Mouse (Mus musculus): ENCODE results near the gene Rapgef6. TPM values are rescaled to one million over a fixed set of nuclear protein-coding genes. Genes with fewer than 3 reads are reported as not detected.
"Not testable (repeated sequence)": the region's sequence is repeated elsewhere in the genome, so short reads cannot be mapped to it uniquely, and the experiment has no call there.

Gene Rapgef6
- total and polyA plus RNA-seq, 3 experiments = 14.9 to 23.7 (median 23.5) TPM

GRCm38 (mm10) chr11:54574741-54575140 is 52.1 kb downstream of the Rapgef6 start:
- no peak for DNase-seq

- no peak for DNase-seq
Measured at GRCm38 (mm10) chr11:54592585-54592984, 69.9 kb downstream of the Rapgef6 start.

GRCm38 (mm10) chr11:54594049-54594448 is 71.4 kb downstream of the Rapgef6 start:
- no peak for DNase-seq

GRCm38 (mm10) chr11:54595053-54595452 is 72.4 kb downstream of the Rapgef6 start:
- DNase-seq = no peak

GRCm38 (mm10) chr11:54595905-54596555 is 73.4 kb downstream of the Rapgef6 start:
- no peak for DNase-seq

GRCm38 (mm10) chr11:54597902-54598447 is 75.3 kb downstream of the Rapgef6 start:
- no peak for DNase-seq

GRCm38 (mm10) chr11:54601121-54601520 is 78.5 kb downstream of the Rapgef6 start:
- no peak for DNase-seq

GRCm38 (mm10) chr11:54602764-54603163 is 80.1 kb downstream of the Rapgef6 start:
- not testable (repeated sequence) for DNase-seq

- no peak for DNase-seq
Measured at GRCm38 (mm10) chr11:54604415-54604814, 81.8 kb downstream of the Rapgef6 start.

- no peak for DNase-seq
Measured at GRCm38 (mm10) chr11:54613628-54614027, 91.0 kb downstream of the Rapgef6 start.

GRCm38 (mm10) chr11:54614560-54614959 is 91.9 kb downstream of the Rapgef6 start:
- DNase-seq = no peak

- no peak for DNase-seq
Measured at GRCm38 (mm10) chr11:54618841-54619240, 96.2 kb downstream of the Rapgef6 start.

- DNase-seq = no peak
Measured at GRCm38 (mm10) chr11:54621725-54622124, 99.1 kb downstream of the Rapgef6 start.

- DNase-seq = no peak
Measured at GRCm38 (mm10) chr11:54626905-54627304, 104.3 kb downstream of the Rapgef6 start.

- DNase-seq = no peak
Measured at GRCm38 (mm10) chr11:54646420-54646819, 123.8 kb downstream of the Rapgef6 start.

GRCm38 (mm10) chr11:54648573-54648972 is 125.9 kb downstream of the Rapgef6 start:
- DNase-seq = no peak

- DNase-seq = no peak
Measured at GRCm38 (mm10) chr11:54655420-54655819, 132.8 kb downstream of the Rapgef6 start.

- no peak for DNase-seq
Measured at GRCm38 (mm10) chr11:54673575-54674298, 151.1 kb downstream of the Rapgef6 start.

GRCm38 (mm10) chr11:54675792-54676489 is 153.3 kb downstream of the Rapgef6 start:
- no peak for DNase-seq

GRCm38 (mm10) chr11:54679141-54679540 is 156.5 kb downstream of the Rapgef6 start:
- no peak for DNase-seq

GRCm38 (mm10) chr11:54684831-54685230 is 162.2 kb downstream of the Rapgef6 start:
- no peak for DNase-seq

GRCm38 (mm10) chr11:54690171-54690570 is 167.5 kb downstream of the Rapgef6 start:
- no peak for DNase-seq

GRCm38 (mm10) chr11:54691179-54691578 is 168.5 kb downstream of the Rapgef6 start:
- no peak for DNase-seq

Data from adrenal gland, adult 2 months (tissue).